Mouse (Mus musculus): Measurements from ENCODE around the gene Kcnma1.

Kcnma1 gene

GRCm38 (mm10) chr14:24014391-24014790, at the start of gene Kcnma1:
Kcnma1 (minus strand) TSS chr14:24014491.
- no peak for DNase-seq (ENCODE audit: low read depth, low spot score)

- no peak for DNase-seq (ENCODE audit: low read depth, low spot score)
Observed at GRCm38 (mm10) chr14:24059747-24060146, 45.5 kb upstream of the Kcnma1 start.

- DNase-seq (ENCODE audit: low read depth, low spot score): no peak
Observed at GRCm38 (mm10) chr14:24059287-24059686, 45.0 kb upstream of the Kcnma1 start.

GRCm38 (mm10) chr14:24051821-24052220, 37.5 kb upstream of the Kcnma1 start:
- DNase-seq (ENCODE audit: low read depth, low spot score): no peak

- DNase-seq (ENCODE audit: low read depth, low spot score): no peak
Observed at GRCm38 (mm10) chr14:24036609-24037008, 22.3 kb upstream of the Kcnma1 start.

GRCm38 (mm10) chr14:24036208-24036535, 21.9 kb upstream of the Kcnma1 start:
- DNase-seq (ENCODE audit: low read depth, low spot score): no peak

GRCm38 (mm10) chr14:24035486-24036207, 21.4 kb upstream of the Kcnma1 start:
- no peak for DNase-seq (ENCODE audit: low read depth, low spot score)

- DNase-seq (ENCODE audit: low read depth, low spot score): no peak
Observed at GRCm38 (mm10) chr14:24032876-24033389, 18.6 kb upstream of the Kcnma1 start.

GRCm38 (mm10) chr14:24032201-24032600, 17.9 kb upstream of the Kcnma1 start:
- DNase-seq (ENCODE audit: low read depth, low spot score): no peak

GRCm38 (mm10) chr14:24020718-24021117, 6.4 kb upstream of the Kcnma1 start:
- DNase-seq (ENCODE audit: low read depth, low spot score): no peak

- DNase-seq (ENCODE audit: low read depth, low spot score): no peak
Observed at GRCm38 (mm10) chr14:24009978-24010377, 4.3 kb downstream of the Kcnma1 start.

GRCm38 (mm10) chr14:24008252-24008651, 6.0 kb downstream of the Kcnma1 start:
- DNase-seq (ENCODE audit: low read depth, low spot score): no peak

- no peak for DNase-seq (ENCODE audit: low read depth, low spot score)
Observed at GRCm38 (mm10) chr14:24006276-24006675, 8.0 kb downstream of the Kcnma1 start.

GRCm38 (mm10) chr14:24004471-24005271, 9.6 kb downstream of the Kcnma1 start:
- no peak for DNase-seq (ENCODE audit: low read depth, low spot score)

- DNase-seq (ENCODE audit: low read depth, low spot score): no peak
Observed at GRCm38 (mm10) chr14:24003450-24004381, 10.6 kb downstream of the Kcnma1 start.

- DNase-seq (ENCODE audit: low read depth, low spot score): no peak
Observed at GRCm38 (mm10) chr14:24002647-24003046, 11.6 kb downstream of the Kcnma1 start.

- DNase-seq (ENCODE audit: low read depth, low spot score): no peak
Observed at GRCm38 (mm10) chr14:23997912-23998311, 16.4 kb downstream of the Kcnma1 start.

GRCm38 (mm10) chr14:23995831-23996230, 18.5 kb downstream of the Kcnma1 start:
- DNase-seq (ENCODE audit: low read depth, low spot score): no peak

- no peak for DNase-seq (ENCODE audit: low read depth, low spot score)
Observed at GRCm38 (mm10) chr14:23990871-23991270, 23.4 kb downstream of the Kcnma1 start.

GRCm38 (mm10) chr14:23989696-23990095, 24.6 kb downstream of the Kcnma1 start:
- no peak for DNase-seq (ENCODE audit: low read depth, low spot score)

GRCm38 (mm10) chr14:23982205-23982604, 32.1 kb downstream of the Kcnma1 start:
- no peak for DNase-seq (ENCODE audit: low read depth, low spot score)

- no peak for DNase-seq (ENCODE audit: low read depth, low spot score)
Observed at GRCm38 (mm10) chr14:23974685-23975084, 39.6 kb downstream of the Kcnma1 start.
